Comparison of ENCODE assay signal across 10 mouse cellular contexts in genomic region chr9:110877888-110878287, GRCm38 (mm10). TPM values are rescaled to one million over a fixed set of nuclear protein-coding genes. Genes with fewer than 3 reads are reported as not detected.
DNase-seq lines count a peak whose midpoint lies in the region; ATAC-seq and TF ChIP-seq lines count a peak whose summit lies in the region.
"Had no signal": no experiment of that assay in that cellular context is flagged by ENCODE, and none has a peak within 500 bp of the region (broad histone marks: within the 10 kb centered on the region; RNA-seq: fewer than 3 reads in every experiment).

No protein-coding gene starts in this region.

- H3K27me3 ChIP-seq in liver, postnatal 0 days (ENCODE audit: insufficient read depth, low read length): peaks cover 21% of the 10 kb centered on the region
- peaks cover 34% of the 10 kb centered on the region for H3K27me3 ChIP-seq in forebrain, embryonic 15.5 days

- peak overlapping the region; percentile 77 for H3K4me2 ChIP-seq in liver, postnatal 0 days (ENCODE audit: low read depth, low read length)
- H3K4me2 ChIP-seq in forebrain, embryonic 15.5 days (replicated peaks): no peak overlapping the region
- H3K4me2 ChIP-seq: lung, embryonic 14.5 days had no signal

- intact Hi-C loops in left cerebral cortex, postnatal 10 days (cut with DNase I): no loop called here

- H3K9ac ChIP-seq in liver, postnatal 0 days (replicated peaks): peak overlapping the region; percentile 51
- H3K9ac ChIP-seq in forebrain, embryonic 15.5 days (replicated peaks): no peak overlapping the region
- H3K9ac ChIP-seq: lung, embryonic 14.5 days had no signal

- WGBS in liver, postnatal 0 days (ENCODE audit: insufficient replicate concordance): 60% methylated on average over 5 of the region's 5 CpGs
- WGBS in forebrain, embryonic 15.5 days: 88% methylated on average over 5 of the region's 5 CpGs

- ATAC-seq in liver, postnatal 0 days: peak; percentile 61
- ATAC-seq in forebrain, embryonic 15.5 days (replicated peaks): no peak

- H3K27ac ChIP-seq in liver, postnatal 0 days (ENCODE audit: low read depth): peak overlapping the region; percentile 84
- H3K27ac ChIP-seq in forebrain, embryonic 15.5 days (replicated peaks): no peak overlapping the region

- H3K36me3 ChIP-seq in liver, postnatal 0 days (replicated peaks; ENCODE audit: insufficient read depth, low read length): no peaks in the 10 kb centered on the region
- H3K36me3 ChIP-seq in forebrain, embryonic 15.5 days: no peaks in the 10 kb centered on the region

- DNase-seq in left cerebral cortex, postnatal 10 days (ENCODE audit: extremely low spot score in 1 of 2, low spot score in 2 of 2): peak; percentile 31 to 64
- no peak for DNase-seq in left cerebral cortex, adult 18-20 months (ENCODE audit: low spot score in 2 of 2)
- DNase-seq in adrenal gland, postnatal 25 days: peak; percentile 62
- DNase-seq in gonadal fat pad, adult 2 months (ENCODE audit: low read depth): peak; percentile 52
- peak; percentile 55 for DNase-seq in liver, postnatal 0 days
- DNase-seq in spleen, postnatal 14 days (ENCODE audit: low spot score in 2 of 2): no peak
- no peak for DNase-seq in cerebellum, postnatal 36 days
- DNase-seq: lung, embryonic 14.5 days had no signal

- no peaks in the 10 kb centered on the region for H3K9me3 ChIP-seq in liver, postnatal 0 days (ENCODE audit: low read length)
- no peaks in the 10 kb centered on the region for H3K9me3 ChIP-seq in forebrain, embryonic 15.5 days

- TF ChIP-seq EP300 in liver, postnatal 0 days (IDR thresholded peaks at IDR 0.05; ENCODE audit: low read depth): no peak

- no peak for TF ChIP-seq CTCF in liver, postnatal 0 days (IDR thresholded peaks at IDR 0.05; ENCODE audit: low read depth)

- H3K4me3 ChIP-seq in liver, postnatal 0 days (ENCODE audit: low read depth, low read length): no peak overlapping the region
- H3K4me3 ChIP-seq in forebrain, embryonic 15.5 days: no peak overlapping the region
- H3K4me3 ChIP-seq: erythroblast, embryonic 14.5 days had no signal

- H3K4me1 ChIP-seq in liver, postnatal 0 days (ENCODE audit: insufficient read depth): peaks cover 22% of the 10 kb centered on the region
- H3K4me1 ChIP-seq in forebrain, embryonic 15.5 days: peaks cover 34% of the 10 kb centered on the region

RNA-seq across cellular contexts. Expression of gene Als2cl, which starts 1.8 kb away (rescaled TPM):
- 1 to 10 TPM; 7.8 to 8.4 TPM for total RNA-seq in left cerebral cortex, postnatal 10 days (2021)
- 10 to 100 TPM; 10.6 to 14.2 TPM for total RNA-seq in left cerebral cortex, adult 18-20 months (2021)
- total RNA-seq in adrenal gland, postnatal 25 days (2021): 19.7 and 22.1 TPM in 2 replicates
- polyA plus RNA-seq in gonadal fat pad, adult 2 months (2012; rRNA removed): 17.7 and 24.0 TPM in 2 replicates
- 2.2 TPM in 2 replicates for polyA plus RNA-seq in liver, postnatal 0 days (2015; fragmentation: Nextera tagmentation; extraction: Ambion mirVana)
- polyA plus RNA-seq in forebrain, embryonic 15.5 days (2015; fragmentation: Nextera tagmentation; extraction: Ambion mirVana): 0.60 and 0.74 TPM in 2 replicates

RNA-seq across cellular contexts. Expression of gene Tmie, which starts 2.0 kb away (rescaled TPM):
- 1 to 10 TPM; 4.7 to 5.5 TPM for total RNA-seq in left cerebral cortex, postnatal 10 days (2021)
- total RNA-seq in left cerebral cortex, adult 18-20 months (2021): 1 to 10 TPM; 3.2 to 4.3 TPM
- total RNA-seq in adrenal gland, postnatal 25 days (2021): 2.0 and 2.3 TPM in 2 replicates
- 0.88 and 1.3 TPM in 2 replicates for polyA plus RNA-seq in gonadal fat pad, adult 2 months (2012; rRNA removed)
- 5.4 and 6.0 TPM in 2 replicates for polyA plus RNA-seq in liver, postnatal 0 days (2015; fragmentation: Nextera tagmentation; extraction: Ambion mirVana)
- polyA plus RNA-seq in forebrain, embryonic 15.5 days (2015; fragmentation: Nextera tagmentation; extraction: Ambion mirVana): 0.92 and 1.2 TPM in 2 replicates
- polyA plus RNA-seq: erythroblast, embryonic 14.5 days had no signal

RNA-seq across cellular contexts. Expression of gene Prss50, which starts 20.1 kb away (rescaled TPM):
- under 1 TPM in 1 of 2 experiments, not detected in 1; 0.58 TPM for total RNA-seq in left cerebral cortex, postnatal 10 days (2021)
- 1 to 10 TPM; 1.1 to 2.1 TPM for total RNA-seq in left cerebral cortex, adult 18-20 months (2021)
- not detected in 2 replicates for total RNA-seq in adrenal gland, postnatal 25 days (2021)
- polyA plus RNA-seq in gonadal fat pad, adult 2 months (2012; rRNA removed): not detected in 2 replicates
- polyA plus RNA-seq in liver, postnatal 0 days (2015; fragmentation: Nextera tagmentation; extraction: Ambion mirVana): 9.2 and 10.3 TPM in 2 replicates
- 0.15 and 0.20 TPM in 2 replicates for polyA plus RNA-seq in forebrain, embryonic 15.5 days (2015; fragmentation: Nextera tagmentation; extraction: Ambion mirVana)
- polyA plus RNA-seq: lung, embryonic 14.5 days had no signal

RNA-seq across cellular contexts. Expression of gene Prss46, which starts 33.6 kb away (rescaled TPM):
- total RNA-seq in left cerebral cortex, postnatal 10 days (2021): not detected
- not detected for total RNA-seq in left cerebral cortex, adult 18-20 months (2021)
- not detected in 2 replicates for total RNA-seq in adrenal gland, postnatal 25 days (2021)
- 0.15 and 0.24 TPM in 2 replicates for polyA plus RNA-seq in gonadal fat pad, adult 2 months (2012; rRNA removed)
- not detected in 2 replicates for polyA plus RNA-seq in liver, postnatal 0 days (2015; fragmentation: Nextera tagmentation; extraction: Ambion mirVana)
- not detected in 2 replicates for polyA plus RNA-seq in forebrain, embryonic 15.5 days (2015; fragmentation: Nextera tagmentation; extraction: Ambion mirVana)
- polyA plus RNA-seq: erythroblast, embryonic 14.5 days; lung, embryonic 14.5 days had no signal

RNA-seq across cellular contexts. Expression of gene Fam240a, which starts 38.8 kb away (rescaled TPM):
- not detected for total RNA-seq in left cerebral cortex, postnatal 10 days (2021)
- not detected for total RNA-seq in left cerebral cortex, adult 18-20 months (2021)
- total RNA-seq in adrenal gland, postnatal 25 days (2021): not detected in 2 replicates
- not detected in 2 replicates for polyA plus RNA-seq in gonadal fat pad, adult 2 months (2012; rRNA removed)
- polyA plus RNA-seq in liver, postnatal 0 days (2015; fragmentation: Nextera tagmentation; extraction: Ambion mirVana): not detected in 2 replicates
- not detected in 2 replicates for polyA plus RNA-seq in forebrain, embryonic 15.5 days (2015; fragmentation: Nextera tagmentation; extraction: Ambion mirVana)
- polyA plus RNA-seq: erythroblast, embryonic 14.5 days; lung, embryonic 14.5 days had no signal

Comparison
In these comparisons a context has a peak if more than half of its experiments do, and no peak if none do; other contexts are left out.
1. DNase-seq: peak in left cerebral cortex, postnatal 10 days (2 of 2), adrenal gland, postnatal 25 days (single experiment), gonadal fat pad, adult 2 months (single experiment) and liver, postnatal 0 days (single experiment); none in left cerebral cortex, adult 18-20 months (0 of 2), spleen, postnatal 14 days (0 of 2) and cerebellum, postnatal 36 days (0 of 2).